Mouse (Mus musculus) CH12.LX (cell line): ENCODE results near the gene 6030445D17Rik. TPM values are rescaled to one million over a fixed set of nuclear protein-coding genes. Genes with fewer than 3 reads are reported as not detected.
A peak's percentile ranks its signal among the peaks of the same experiment; 100 is the strongest.

Experiments used
- DNase-seq: peaks from one replicate; pipeline ENCODE4 v3.0.0-alpha.2; 2013; ENCODE audit errors: extremely low read depth
- H3K27ac ChIP-seq: 2 replicates; pipeline ENCODE4 v1.5.1; 2012; ENCODE audit warnings: low read depth, mild to moderate bottlenecking, control low read depth, moderate library complexity; ENCODE audit not compliant: insufficient read depth
- H3K27me3 ChIP-seq: replicated peaks from 2 replicates; pipeline ENCODE3; 2012; ENCODE audit warnings: inconsistent platforms
- H3K36me3 ChIP-seq, 2 experiments: replicated peaks in 1 of 2; 2 replicates each; pipeline versions ENCODE3 to v1.6.1; 2012; ENCODE audit warnings: inconsistent platforms in 1 of 2, low read length in 1 of 2, mild to moderate bottlenecking in 1 of 2, mixed read lengths in 1 of 2, moderate library complexity in 1 of 2; ENCODE audit not compliant: control insufficient read depth in 1 of 2, insufficient read depth in 1 of 2
- H3K4me1 ChIP-seq, 2 experiments: 2 replicates each; pipeline ENCODE4 v1.6.1; 2012; ENCODE audit warnings: inconsistent platforms in 1 of 2, moderate library complexity in 1 of 2; ENCODE audit not compliant: insufficient read depth in 2 of 2, control insufficient read depth in 1 of 2
- H3K4me2 ChIP-seq: 2 replicates; pipeline ENCODE4 v1.6.1; 2012; ENCODE audit warnings: low read depth, mild to moderate bottlenecking, control low read depth; ENCODE audit not compliant: poor library complexity, insufficient read depth, severe bottlenecking
- H3K4me3 ChIP-seq, 3 experiments: fragments of 150-350 bp in 1 of 3; sonication (generic) in 1 of 3; replicated peaks in 1 of 3; 2 replicates each; pipeline versions ENCODE3 to v1.5.1; 2011 to 2012; ENCODE audit warnings: low read depth in 2 of 3, low read length in 2 of 3, mild to moderate bottlenecking in 2 of 3, moderate library complexity in 2 of 3, control low read depth in 1 of 3, improper control_type of control experiment in 1 of 3, inconsistent platforms in 1 of 3, mixed read lengths in 1 of 3; ENCODE audit not compliant: poor library complexity in 1 of 3
- H3K79me2 ChIP-seq: replicated peaks from 2 replicates; pipeline ENCODE4 v1.6.1; 2012; ENCODE audit warnings: mild to moderate bottlenecking, moderate library complexity; ENCODE audit not compliant: control insufficient read depth, poor library complexity, insufficient read depth, severe bottlenecking; ENCODE audit errors: extremely low read depth
- H3K9ac ChIP-seq: 2 replicates; pipeline ENCODE4 v1.6.1; 2012; ENCODE audit warnings: low read depth, mild to moderate bottlenecking, control low read depth, moderate library complexity; ENCODE audit not compliant: insufficient read depth
- H3K9me3 ChIP-seq: replicated peaks from 2 replicates; pipeline ENCODE3; 2012; ENCODE audit warnings: low read length, inconsistent platforms, mixed read lengths
- BHLHE40 ChIP-seq: IDR thresholded peaks from 2 replicates; pipeline ENCODE4 v1.6.1; 2011; ENCODE audit warnings: mild to moderate bottlenecking, low read depth, low read length, improper control_type of control experiment
- CHD1 ChIP-seq: IDR thresholded peaks from 2 replicates; pipeline ENCODE4 v1.6.1; 2012; ENCODE audit warnings: low read depth, low read length, improper control_type of control experiment, inconsistent platforms
- CTCF ChIP-seq, 2 experiments: IDR thresholded peaks in 1 of 2; conservative IDR thresholded peaks in 1 of 2; 2 replicates each; pipeline ENCODE4 v1.5.1; 2011 to 2012; ENCODE audit warnings: low read depth in 2 of 2, low read length in 2 of 2, improper control_type of control experiment in 1 of 2, inconsistent platforms in 1 of 2, mild to moderate bottlenecking in 1 of 2, moderate library complexity in 1 of 2
- E2F4 ChIP-seq: IDR thresholded peaks from 2 replicates; pipeline ENCODE4 v1.6.1; 2011; ENCODE audit warnings: low read depth, low read length, improper control_type of control experiment; ENCODE audit not compliant: insufficient replicate concordance
- EP300 ChIP-seq: IDR thresholded peaks from 2 replicates; pipeline ENCODE4 v1.6.1; 2011; ENCODE audit warnings: low read length, improper control_type of control experiment
- IRF4 ChIP-seq: IDR thresholded peaks from 2 replicates; pipeline ENCODE4 v1.6.1; 2014; ENCODE audit warnings: low read depth, mild to moderate bottlenecking, inconsistent platforms, low read length, improper control_type of control experiment
- JUN ChIP-seq: IDR thresholded peaks from 2 replicates; pipeline ENCODE4 v1.6.1; 2011; ENCODE audit warnings: low read depth, mild to moderate bottlenecking, low read length, improper control_type of control experiment, moderate library complexity; ENCODE audit not compliant: insufficient read depth
- MAFK ChIP-seq: IDR thresholded peaks from 2 replicates; pipeline ENCODE4 v1.6.1; 2011; ENCODE audit warnings: low read length, improper control_type of control experiment; ENCODE audit not compliant: insufficient replicate concordance
- MAZ ChIP-seq: IDR thresholded peaks from 2 replicates; pipeline ENCODE4 v1.6.1; 2012; ENCODE audit warnings: low read depth, mild to moderate bottlenecking, inconsistent platforms, low read length, improper control_type of control experiment, moderate library complexity
- MEF2A ChIP-seq: IDR thresholded peaks from 2 replicates; pipeline ENCODE4 v1.6.1; 2014; ENCODE audit warnings: low read depth, mild to moderate bottlenecking, inconsistent platforms, low read length, improper control_type of control experiment, borderline replicate concordance
- MYC ChIP-seq: IDR thresholded peaks from 2 replicates; pipeline ENCODE4 v1.6.1; 2011; ENCODE audit warnings: low read depth, mild to moderate bottlenecking, improper control_type of control experiment, low read length
- RAD21 ChIP-seq: IDR thresholded peaks from 2 replicates; pipeline ENCODE4 v1.6.1; 2011; ENCODE audit warnings: low read depth, mild to moderate bottlenecking, low read length, improper control_type of control experiment, moderate library complexity
- RCOR1 ChIP-seq: conservative IDR thresholded peaks from 2 replicates; pipeline ENCODE4 v1.6.1; 2012; ENCODE audit warnings: low read depth, mild to moderate bottlenecking, inconsistent platforms, low read length, improper control_type of control experiment
- SMC3 ChIP-seq: IDR thresholded peaks from 2 replicates; pipeline ENCODE4 v1.6.1; 2011; ENCODE audit warnings: low read depth, low read length, improper control_type of control experiment
- TBP ChIP-seq: conservative IDR thresholded peaks from 2 replicates; pipeline ENCODE4 v1.6.1; 2011; ENCODE audit warnings: low read depth, low read length, improper control_type of control experiment
- TCF12 ChIP-seq: IDR thresholded peaks from 2 replicates; pipeline ENCODE4 v1.6.1; 2014; ENCODE audit warnings: low read depth, mild to moderate bottlenecking, inconsistent platforms, low read length, improper control_type of control experiment
- UBTF ChIP-seq: IDR thresholded peaks from 2 replicates; pipeline ENCODE4 v1.6.1; 2012; ENCODE audit warnings: low read depth, mild to moderate bottlenecking, inconsistent platforms, low read length, improper control_type of control experiment, moderate library complexity
- USF1 ChIP-seq: IDR thresholded peaks from 2 replicates; pipeline ENCODE4 v1.6.1; 2014; ENCODE audit warnings: low read depth, mild to moderate bottlenecking, inconsistent platforms, low read length, improper control_type of control experiment
- USF2 ChIP-seq: conservative IDR thresholded peaks from 2 replicates; pipeline ENCODE4 v1.6.1; 2011; ENCODE audit warnings: low read depth, low read length, improper control_type of control experiment
- ZC3H11A ChIP-seq: IDR thresholded peaks from 2 replicates; pipeline ENCODE4 v1.6.1; 2012; ENCODE audit warnings: low read depth, mild to moderate bottlenecking, inconsistent platforms, low read length, improper control_type of control experiment
- ZKSCAN1 ChIP-seq: IDR thresholded peaks from 2 replicates; pipeline ENCODE4 v1.6.1; 2012; ENCODE audit warnings: low read depth, inconsistent platforms, low read length, improper control_type of control experiment, borderline replicate concordance
- ZMIZ1 ChIP-seq: IDR thresholded peaks from 2 replicates; pipeline ENCODE4 v1.6.1; 2012; ENCODE audit warnings: low read depth, mild to moderate bottlenecking, inconsistent platforms, low read length, improper control_type of control experiment
- ZNF384 ChIP-seq: IDR thresholded peaks from 2 replicates; pipeline ENCODE4 v1.6.1; 2012; ENCODE audit warnings: low read depth, low read length, improper control_type of control experiment, inconsistent platforms
- dilution Hi-C: fragments of 300-500 bp; cut with MboI; formaldehyde crosslinking; loops from 2 replicates; pipeline ENCODE4 v1.14.3; 2020; ENCODE audit warnings: low sequenced_read_pairs; ENCODE audit not compliant: extremely low pct_unique_long_range_greater_than_20kb, extremely low pct_ligation_motif_present
- in situ Hi-C: fragments of 300-500 bp; cut with MboI; formaldehyde crosslinking; loops from 3 replicates; pipeline ENCODE4 v1.14.3; 2019; ENCODE audit warnings: low sequenced_read_pairs, low pct_ligation_motif_present, low pct_unique_long_range_greater_than_20kb, mixed read lengths
- polyA plus RNA-seq: library from polyadenylated mRNA; unstranded; fragments of >175 nt; gene quantifications from 2 replicates; pipeline ENCODE4 v1.2.1, GENCODE M21; 2012; ENCODE audit warnings: low read depth; ENCODE audit not compliant: insufficient read length
- total RNA-seq, 2 experiments: library from RNA; depleted of rRNA; stranded (reverse); fragments of 300-350 nt in 1 of 2; fragments of >200 nt in 1 of 2; gene quantifications; 2 replicates each; pipeline ENCODE4 v1.2.3; 2012 to 2014

6030445D17Rik gene
- total and polyA plus RNA-seq, 3 experiments, result not detected

- TF ChIP-seq CTCF (conservative IDR thresholded peaks at IDR 0.05 in 1 of 2, IDR thresholded peaks at IDR 0.05 in 1 of 2; ENCODE audit: low read depth in 2 of 2, low read length in 2 of 2), result no peak
- no peak for TF ChIP-seq CHD1
- TF ChIP-seq RCOR1, result no peak
- no peak for TF ChIP-seq MAFK
- TF ChIP-seq ZNF384, result no peak
- no peak for TF ChIP-seq MYC
- peak; percentile 64 for TF ChIP-seq ZKSCAN1
These were observed 14.6 kb downstream of the 6030445D17Rik start for GRCm38 (mm10) chr4:136476692-136477091.

DNA sequence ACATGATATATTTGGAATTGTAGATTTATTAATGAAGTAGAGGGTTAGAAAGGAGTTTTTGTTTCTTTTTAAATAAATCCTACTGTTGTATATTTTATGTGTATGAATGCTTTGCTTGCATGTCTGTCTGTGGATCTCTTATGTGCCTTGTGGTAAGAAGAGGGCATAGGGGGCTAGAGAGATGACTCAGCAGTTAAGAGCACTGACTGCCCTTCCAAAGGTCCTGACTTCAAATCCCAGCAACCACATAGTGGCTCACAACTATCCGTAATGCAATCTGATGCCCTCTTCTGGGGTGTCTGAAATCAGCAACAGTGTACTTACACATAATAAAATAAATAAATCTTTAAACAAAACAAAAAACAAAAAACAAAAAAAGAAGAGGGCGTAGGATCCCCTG is 24.5 kb downstream of the 6030445D17Rik start:
- Histone ChIP-seq H3K4me2 (no peak overlapping the region), H3K27me3 (no peaks in the 10 kb centered on the region), H3K4me3 (no peak overlapping the region), H3K36me3 (no peaks in the 10 kb centered on the region), H3K79me2 (peaks cover 2% of the 10 kb centered on the region; the same call in 1 of the 2 replicates), H3K9me3 (no peaks in the 10 kb centered on the region), H3K9ac (no peak overlapping the region), H3K4me1 (peaks cover 0 to 4% of the 10 kb centered on the region in 2 experiments; a peak in 1 of 4 replicates), H3K27ac (no peak overlapping the region)
- TF ChIP-seq RAD21, result no peak
- TF ChIP-seq MAFK, result 0 out of 2 replicates have a peak, but pooled peaks have one; percentile 3
- dilution Hi-C loops (no loop called here), in situ Hi-C loops (no loop called here)
- no peak for DNase-seq

More at GRCm38 (mm10) chr4:136476692-136477091, 14.6 kb downstream of the 6030445D17Rik start:
- in situ Hi-C loops, result no loop called here
- Histone ChIP-seq H3K4me2 (no peak overlapping the region), H3K27me3 (peaks cover 3% of the 10 kb centered on the region), H3K4me3 (no peak overlapping the region), H3K79me2 (peaks cover 8% of the 10 kb centered on the region), H3K36me3 (no peaks in the 10 kb centered on the region), H3K27ac (no peak overlapping the region), H3K9ac (no peak overlapping the region), H3K9me3 (no peaks in the 10 kb centered on the region), H3K4me1 (peaks cover 0 to 6% of the 10 kb centered on the region in 2 experiments; a peak in 2 of 4 replicates)
- no peak for DNase-seq
- dilution Hi-C loops, result no loop called here

- Histone ChIP-seq H3K4me1 (no peaks in the 10 kb centered on the region), H3K36me3 (no peaks in the 10 kb centered on the region), H3K27ac (no peak overlapping the region), H3K4me2 (no peak overlapping the region), H3K79me2 (0 out of 2 replicates have a peak, but pooled peaks cover 2% of the 10 kb centered on the region), H3K4me3 (no peak overlapping the region), H3K9me3 (no peaks in the 10 kb centered on the region), H3K9ac (no peak overlapping the region), H3K27me3 (no peaks in the 10 kb centered on the region)
- DNase-seq, result no peak
- dilution Hi-C loops, result no loop called here
- no peak for TF ChIP-seq ZKSCAN1
- no peak for TF ChIP-seq RCOR1
- TF ChIP-seq TBP, result no peak
- no peak for TF ChIP-seq SMC3
- no peak for TF ChIP-seq USF2
- TF ChIP-seq TCF12, result no peak
- no peak for TF ChIP-seq ZC3H11A
- TF ChIP-seq UBTF, result no peak
- TF ChIP-seq MYC, result no peak
- TF ChIP-seq ZMIZ1, result no peak
- TF ChIP-seq JUN, result no peak
- TF ChIP-seq EP300, result no peak
- TF ChIP-seq MEF2A, result no peak
- TF ChIP-seq MAZ, result no peak
- TF ChIP-seq USF1, result no peak
- no peak for TF ChIP-seq IRF4
- no peak for TF ChIP-seq BHLHE40
- no peak for TF ChIP-seq E2F4
- in situ Hi-C loops, result no loop called here
These were observed 33.9 kb downstream of the 6030445D17Rik start for GRCm38 (mm10) chr4:136495993-136496392.
